Mouse (Mus musculus) regulatory T cell (primary cell): ENCODE measurements around the gene Tomm70a.
"Not testable (repeated sequence)": the region's sequence is repeated elsewhere in the genome, so short reads cannot be mapped to it uniquely, and the experiment has no call there.

Experiments
- in situ Hi-C: fragments of 300-600 bp; cut with MboI, MseI; formaldehyde crosslinking; loops from one replicate; pipeline ENCODE4 v1.15.1; 2025; ENCODE audit warnings: high pct_unique_total_duplicates

Gene Tomm70a

GRCm38 (mm10) chr16:57144741-57145140 lies 23.2 kb downstream of the Tomm70a start:
- in situ Hi-C loops: no loop called here

- in situ Hi-C loops: no loop called here
These were observed 29.9 kb downstream of the Tomm70a start for GRCm38 (mm10) chr16:57151437-57151836.

DNA sequence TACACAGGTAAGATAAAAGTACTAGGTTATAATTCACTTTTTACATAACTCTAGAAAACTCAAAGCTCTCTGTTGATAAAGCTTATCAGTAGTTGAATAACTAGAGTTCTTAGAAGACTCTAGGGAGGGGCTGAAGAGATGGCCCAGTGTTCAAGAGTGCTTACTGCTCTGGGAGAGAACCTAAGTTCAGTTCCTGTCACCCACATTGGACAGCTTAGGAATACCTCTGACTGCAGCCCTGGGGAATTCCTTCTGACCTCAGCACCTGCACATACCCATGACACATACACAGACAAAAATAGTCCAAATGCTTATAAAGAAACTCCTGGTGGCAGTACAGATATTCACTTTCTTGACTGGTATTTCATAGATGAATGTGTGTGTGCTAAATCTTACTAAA lies 34.4 kb downstream of the Tomm70a start:
- in situ Hi-C loops: no loop called here

DNA sequence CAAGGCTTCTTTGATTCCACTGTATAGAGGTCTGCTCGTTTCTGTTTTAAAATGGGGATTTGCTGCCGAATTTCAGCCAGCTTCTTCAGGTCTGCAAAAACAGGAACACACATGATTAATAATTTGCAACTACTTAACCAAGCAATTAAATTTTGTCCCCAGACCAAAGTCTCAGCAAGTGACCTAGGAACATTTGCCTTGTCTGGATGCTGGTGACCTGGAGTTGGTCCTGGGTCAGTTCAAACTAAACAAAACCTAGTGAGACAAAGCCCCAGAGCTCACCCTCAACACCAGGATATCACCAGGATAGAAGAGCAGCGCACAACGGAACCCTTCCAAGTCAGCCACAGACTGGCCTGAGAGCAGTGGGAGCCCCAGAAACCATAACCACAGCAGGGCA lies 35.6 kb downstream of the Tomm70a start:
- in situ Hi-C loops: no loop called here

DNA sequence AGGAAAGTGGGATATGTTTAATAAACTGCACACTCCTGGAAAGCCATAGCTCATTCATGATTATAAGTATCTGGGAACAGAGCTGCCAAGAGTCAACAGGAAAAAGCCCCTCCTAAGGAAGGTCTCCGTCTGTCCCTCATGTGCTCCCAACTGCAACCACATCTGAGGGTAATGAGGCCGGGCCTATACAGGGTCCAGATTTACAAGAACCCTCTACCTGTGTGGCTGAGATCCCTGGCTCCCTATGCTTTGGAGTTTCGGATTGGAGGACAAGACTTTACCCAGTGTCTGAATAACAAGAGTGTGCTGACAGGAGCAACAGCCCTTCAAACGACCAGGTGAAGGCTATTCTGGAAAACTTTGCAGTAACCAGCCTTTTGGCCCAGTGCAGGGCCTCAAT lies 36.2 kb downstream of the Tomm70a start:
- in situ Hi-C loops: no loop called here

DNA sequence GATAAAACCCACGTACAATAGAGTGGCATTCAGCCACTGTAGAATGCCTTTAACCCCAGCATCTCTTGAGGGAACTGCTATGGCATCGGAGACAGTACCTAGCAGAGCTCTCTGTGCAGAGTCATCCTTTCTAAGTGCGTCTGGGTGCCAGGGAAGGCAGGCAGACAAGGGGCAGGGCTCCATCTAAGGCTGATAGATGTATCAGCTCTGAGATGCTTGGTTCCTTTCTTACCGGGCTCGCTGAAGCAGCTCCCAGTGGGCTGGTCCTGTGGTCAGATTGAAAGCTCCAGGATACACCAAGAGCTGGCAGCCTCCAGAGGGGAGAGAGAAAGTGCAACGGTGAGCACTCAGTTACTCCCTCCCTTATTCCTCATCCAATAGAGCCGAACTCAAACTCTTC lies 38.3 kb downstream of the Tomm70a start:
- in situ Hi-C loops: no loop called here

DNA sequence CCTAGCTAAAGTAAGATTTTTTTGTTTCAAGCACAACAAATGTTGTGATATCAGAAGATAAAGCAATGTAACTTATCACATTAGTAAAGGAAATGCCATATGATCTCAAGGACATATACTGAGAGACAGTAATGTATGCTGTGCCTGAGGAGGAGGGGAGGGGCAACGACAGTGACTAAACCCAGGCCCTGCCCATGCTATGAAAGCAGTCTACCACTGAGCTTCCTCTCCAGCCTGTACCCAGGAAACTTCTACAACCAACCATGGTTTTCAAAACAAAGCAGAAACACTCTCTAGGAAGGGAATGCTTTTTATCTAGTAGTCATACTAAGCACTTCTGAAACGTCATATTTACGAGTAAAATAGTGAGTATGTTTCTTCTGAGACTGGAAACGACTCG lies 41.3 kb downstream of the Tomm70a start:
- in situ Hi-C loops: no loop called here

GRCm38 (mm10) chr16:57163694-57164093 lies 42.2 kb downstream of the Tomm70a start:
- in situ Hi-C loops: no loop called here

DNA sequence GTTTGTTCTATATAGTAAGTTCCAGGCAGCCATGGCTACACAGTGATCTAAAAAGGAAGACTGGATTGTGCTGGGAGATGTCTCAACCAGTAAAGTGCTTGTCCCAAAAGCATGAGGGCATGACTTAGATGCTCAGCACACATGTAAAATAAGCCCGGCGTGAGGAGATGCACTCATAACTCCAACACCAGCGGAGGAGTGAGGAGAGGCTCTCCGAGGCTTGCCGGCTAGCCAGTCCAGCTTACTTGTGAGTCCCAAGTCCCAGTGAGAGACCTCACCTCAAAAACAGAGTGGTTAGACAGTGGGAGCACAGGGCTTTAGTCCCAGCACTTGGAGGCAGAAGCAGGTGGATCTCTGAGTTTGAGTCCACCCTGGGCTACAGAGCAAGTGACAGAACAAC lies 43.7 kb downstream of the Tomm70a start:
- in situ Hi-C loops: loop anchor here (5.0 kb wide), 1 partner anchor 48 kb away; no protein-coding TSS in a partner anchor

DNA sequence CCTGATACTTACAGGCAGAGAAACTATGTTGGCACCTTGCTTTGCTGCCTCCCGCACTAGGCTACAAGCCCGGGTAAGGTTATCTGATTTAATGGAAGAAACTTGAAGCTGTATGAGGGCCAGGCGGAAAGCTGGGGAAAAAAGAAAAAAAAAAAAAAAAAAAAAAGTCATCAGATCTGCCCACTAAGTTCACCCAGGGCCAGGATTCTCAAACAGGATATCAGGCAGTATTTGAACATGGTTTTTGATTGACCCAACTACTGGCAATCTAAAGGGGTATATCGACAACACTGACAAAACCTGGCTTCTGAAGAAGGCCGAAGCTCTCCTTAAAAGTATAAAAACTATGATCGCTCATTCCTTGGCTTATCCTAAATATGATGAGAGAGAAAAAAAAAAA lies 44.6 kb downstream of the Tomm70a start:
- in situ Hi-C loops: loop anchor here (5.0 kb wide), 1 partner anchor 49 kb away; no protein-coding TSS in a partner anchor

- in situ Hi-C loops: loop anchor here (5.0 kb wide), 1 partner anchor 50 kb away; no protein-coding TSS in a partner anchor
These were observed 45.4 kb downstream of the Tomm70a start, which contains the start of gene Nit2 for GRCm38 (mm10) chr16:57166611-57167513. Gene Nit2 (minus strand): TSS chr16:57167341.

DNA sequence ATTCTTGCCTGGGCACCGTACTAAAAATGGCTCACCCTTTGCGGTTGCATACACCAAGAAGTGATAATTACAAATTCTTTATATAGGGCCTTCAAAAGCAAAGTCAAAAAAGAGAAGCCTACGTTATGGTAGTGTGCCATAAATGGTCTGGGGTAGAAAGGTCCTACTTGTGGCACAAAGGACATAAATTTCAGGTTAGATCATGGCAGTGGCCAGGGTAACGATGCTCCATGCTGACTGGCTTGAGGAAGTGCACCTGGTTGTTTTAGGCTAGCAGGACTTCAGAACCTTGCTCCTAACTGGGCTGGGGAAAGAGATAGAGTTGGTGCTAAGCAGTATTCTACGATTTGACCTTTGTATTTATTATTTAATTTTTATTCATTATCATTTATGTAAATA lies 46.0 kb downstream of the Tomm70a start:
- in situ Hi-C loops: loop anchor here (5.0 kb wide), 1 partner anchor 50 kb away; no protein-coding TSS in a partner anchor

DNA sequence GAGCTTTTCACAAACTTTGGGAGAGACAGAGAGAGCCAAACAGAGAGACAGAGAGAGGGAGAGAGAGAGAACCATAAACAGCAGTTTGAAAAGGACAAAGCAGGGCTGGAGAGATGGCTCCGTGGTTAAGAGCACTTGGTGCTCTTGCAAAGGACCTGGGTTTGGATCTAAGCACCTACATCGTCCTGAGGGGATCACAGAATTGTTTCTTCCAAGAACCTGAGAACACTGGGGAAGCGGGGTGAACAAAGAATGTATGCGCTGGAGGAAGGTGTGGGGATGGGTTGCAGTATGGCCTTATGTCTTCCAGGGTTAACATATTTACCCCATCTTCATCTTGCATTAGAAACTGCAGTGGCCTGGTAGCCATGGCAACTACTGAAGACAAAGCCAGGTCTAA lies 46.7 kb downstream of the Tomm70a start:
- in situ Hi-C loops: loop anchor here (5.0 kb wide), 1 partner anchor 51 kb away; no protein-coding TSS in a partner anchor

GRCm38 (mm10) chr16:57171161-57171560 lies 49.7 kb downstream of the Tomm70a start:
- in situ Hi-C loops: no loop called here

GRCm38 (mm10) chr16:57171570-57171969 lies 50.1 kb downstream of the Tomm70a start:
- in situ Hi-C loops: no loop called here

DNA sequence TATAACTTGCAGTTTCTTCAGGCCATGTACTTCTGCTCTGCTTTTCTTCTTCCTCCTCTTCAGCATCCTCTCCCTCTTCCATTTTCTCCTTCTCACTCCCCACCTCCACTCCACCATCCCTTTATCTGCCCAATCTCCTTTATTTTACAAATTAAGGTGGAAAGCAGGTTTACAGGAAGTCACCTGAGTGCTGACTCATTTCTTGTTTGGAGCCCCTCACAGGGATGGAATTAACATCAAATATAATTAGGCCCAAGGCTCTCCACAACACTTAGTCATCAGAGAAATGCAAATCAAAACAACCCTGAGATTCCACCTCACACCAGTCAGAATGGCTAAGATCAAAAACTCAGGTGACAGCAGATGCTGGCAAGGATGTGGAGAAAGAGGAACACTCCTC lies 53.0 kb downstream of the Tomm70a start:
- in situ Hi-C loops: not testable (repeated sequence)

GRCm38 (mm10) chr16:57175751-57176150 lies 54.2 kb downstream of the Tomm70a start:
- in situ Hi-C loops: no loop called here

GRCm38 (mm10) chr16:57176276-57176675 lies 54.8 kb downstream of the Tomm70a start:
- in situ Hi-C loops: no loop called here

GRCm38 (mm10) chr16:57177254-57177653 lies 55.8 kb downstream of the Tomm70a start:
- in situ Hi-C loops: no loop called here

- in situ Hi-C loops: no loop called here
These were observed 56.2 kb downstream of the Tomm70a start for GRCm38 (mm10) chr16:57177664-57178063.

- in situ Hi-C loops: no loop called here
These were observed 59.7 kb downstream of the Tomm70a start for GRCm38 (mm10) chr16:57181180-57181579.

DNA sequence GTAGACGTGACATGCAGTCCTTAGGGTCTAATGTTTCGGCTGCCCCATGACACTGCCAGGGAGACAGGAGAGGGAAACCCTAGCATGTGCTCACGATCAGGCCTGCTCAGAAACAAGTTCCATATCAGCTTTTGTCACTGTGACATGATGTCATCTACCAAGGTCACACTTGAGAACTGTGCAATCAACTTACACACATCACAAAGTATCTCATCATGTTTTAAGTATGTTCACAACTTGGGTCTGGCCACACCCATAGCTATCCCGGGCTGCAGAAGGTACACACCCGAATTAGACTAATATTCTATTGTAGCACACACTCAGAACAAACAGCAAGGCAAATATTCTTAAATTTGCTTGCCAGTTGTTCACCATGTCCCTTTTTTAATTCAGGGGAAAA lies 60.5 kb downstream of the Tomm70a start:
- in situ Hi-C loops: no loop called here

- in situ Hi-C loops: no loop called here
These were observed 65.1 kb downstream of the Tomm70a start for GRCm38 (mm10) chr16:57186618-57187017.
